8 mouse cellular contexts compared by ENCODE assay signal in genomic region chr8:120416522-120417394, GRCm38 (mm10).
DNase-seq lines count a peak whose midpoint lies in the region; ATAC-seq and TF ChIP-seq lines count a peak whose summit lies in the region.

No protein-coding gene starts in this region.

- WGBS in forebrain, embryonic 12.5 days: 3% methylated on average over 33 of the region's 33 CpGs
- 3% methylated on average over 33 of the region's 33 CpGs for WGBS in lung, embryonic 16.5 days

- TF ChIP-seq CTCF in E14TG2a.4 (conservative IDR thresholded peaks at IDR 0.05; ENCODE audit: low read length): no peak; the same call in 1 of the 2 replicates

- peak overlapping the region; percentile 51 for H3K9ac ChIP-seq in forebrain, embryonic 12.5 days
- H3K9ac ChIP-seq in lung, embryonic 16.5 days (ENCODE audit: low read length): peak overlapping the region; percentile 58

- peak overlapping the region; percentile 43 for H3K4me2 ChIP-seq in forebrain, embryonic 12.5 days
- H3K4me2 ChIP-seq in lung, embryonic 16.5 days (ENCODE audit: low read depth, low read length): peak overlapping the region; percentile 45

- peak overlapping the region; percentile 99 for H3K27ac ChIP-seq in forebrain, embryonic 12.5 days
- H3K27ac ChIP-seq in lung, embryonic 16.5 days (ENCODE audit: low read length): peak overlapping the region; percentile 99

- H3K36me3 ChIP-seq in E14TG2a.4 (ENCODE audit: insufficient read depth, low read length): no peaks in the 10 kb centered on the region
- H3K36me3 ChIP-seq in forebrain, embryonic 12.5 days (replicated peaks): no peaks in the 10 kb centered on the region
- no peaks in the 10 kb centered on the region for H3K36me3 ChIP-seq in lung, embryonic 16.5 days (ENCODE audit: control insufficient read depth, insufficient read depth, low read length)

- intact Hi-C loops in heart, postnatal 10 days (cut with DNase I): loop anchor here (5.0 kb wide), 1 partner anchor 71 kb away; no protein-coding TSS in a partner anchor

- no peaks in the 10 kb centered on the region for H3K9me3 ChIP-seq in E14TG2a.4 (ENCODE audit: low read length)
- no peaks in the 10 kb centered on the region for H3K9me3 ChIP-seq in forebrain, embryonic 12.5 days
- no peaks in the 10 kb centered on the region for H3K9me3 ChIP-seq in lung, embryonic 16.5 days (ENCODE audit: control insufficient read depth, low read length)

- H3K4me1 ChIP-seq in E14TG2a.4 (replicated peaks; ENCODE audit: low read depth, low read length): peaks cover 65% of the 10 kb centered on the region
- peaks cover 98% of the 10 kb centered on the region for H3K4me1 ChIP-seq in forebrain, embryonic 12.5 days
- H3K4me1 ChIP-seq in lung, embryonic 16.5 days (replicated peaks; ENCODE audit: control insufficient read depth, insufficient read depth, low read length): peaks cover 82% of the 10 kb centered on the region

- peak; percentile 79 for ATAC-seq in forebrain, embryonic 12.5 days (ENCODE audit: low FRiP score)
- ATAC-seq in lung, embryonic 16.5 days (ENCODE audit: low read depth): peak; percentile 91

- peak; percentile 75 for DNase-seq in brain, adult 2 months (ENCODE audit: low read depth, low spot score)
- DNase-seq in heart, postnatal 10 days: peak; percentile 83 to 89
- peak; percentile 85 to 92 for DNase-seq in kidney, postnatal 4 days
- peak; percentile 76 for DNase-seq in ovary, postnatal 36 days (ENCODE audit: low spot score)
- DNase-seq in urinary bladder, postnatal 10 days (ENCODE audit: low spot score): peak; percentile 32

- peaks cover 44% of the 10 kb centered on the region for H3K27me3 ChIP-seq in E14TG2a.4 (ENCODE audit: insufficient read depth, low read length)
- H3K27me3 ChIP-seq in forebrain, embryonic 12.5 days: peaks cover 27% of the 10 kb centered on the region
- no peaks in the 10 kb centered on the region for H3K27me3 ChIP-seq in lung, embryonic 16.5 days (ENCODE audit: control insufficient read depth, insufficient read depth, low read depth, low read length)

- H3K4me3 ChIP-seq in E14TG2a.4 (replicated peaks; ENCODE audit: low read length): peak overlapping the region; percentile 71
- no peak overlapping the region; the same call in 1 of the 2 replicates for H3K4me3 ChIP-seq in forebrain, embryonic 12.5 days (replicated peaks)
- peak overlapping the region; percentile 20 for H3K4me3 ChIP-seq in lung, embryonic 16.5 days (ENCODE audit: low read length)

Comparison
In these comparisons a context has a peak if more than half of its experiments do, and no peak if none do; other contexts are left out.
1. DNase-seq: peak in every context shown above with its lines; median percentile 88 in kidney, postnatal 4 days; 86 in heart, postnatal 10 days; 76 in ovary, postnatal 36 days; 75 in brain, adult 2 months; 32 in urinary bladder, postnatal 10 days.